Mouse (Mus musculus): ENCODE measurements around the gene Slfn8. TPM values are rescaled to one million over a fixed set of nuclear protein-coding genes. Genes with fewer than 3 reads are reported as not detected.
A peak's percentile ranks its signal among the peaks of the same experiment; 100 is the strongest.
"Not testable (repeated sequence)": the region's sequence is repeated elsewhere in the genome, so short reads cannot be mapped to it uniquely, and the experiment has no call there.

Gene Slfn8
- polyA plus RNA-seq, 1 experiment = not detected

DNA sequence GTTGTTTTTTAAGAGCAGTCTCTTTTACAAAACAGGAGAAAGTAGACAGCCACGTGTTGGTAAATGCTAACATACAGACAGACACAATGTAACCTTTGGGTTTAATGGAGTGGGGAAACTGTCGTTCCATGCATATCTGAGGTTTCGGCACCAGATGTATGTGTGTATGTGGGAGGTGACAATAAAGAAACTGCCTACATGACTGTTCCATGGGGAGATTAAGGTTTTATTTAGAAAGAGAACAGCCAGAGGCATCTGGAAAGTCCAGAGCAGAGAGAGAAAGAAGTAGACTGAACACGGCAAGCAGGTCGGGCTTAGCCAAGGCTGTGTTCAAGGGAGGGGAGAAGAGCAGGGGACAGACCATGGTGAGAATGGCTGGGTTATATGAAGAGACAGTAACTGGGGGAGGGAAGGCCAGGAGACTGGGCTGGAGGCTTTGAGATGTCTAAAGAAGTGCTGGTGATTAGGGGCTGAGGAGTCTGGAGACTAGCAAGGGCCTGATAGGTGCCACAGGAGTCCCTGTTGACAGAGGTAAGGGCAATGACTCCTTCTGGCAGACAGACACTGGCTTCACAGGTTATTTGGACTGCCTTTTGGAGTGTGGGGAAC, 39.9 kb upstream of the Slfn8 start:
- Histone ChIP-seq H3K27ac (ENCODE audit: insufficient read depth, low read depth, low read length) (no peak overlapping the region), H3K4me3 (ENCODE audit: insufficient read depth, low read depth, low read length) (no peak overlapping the region), H3K4me1 (ENCODE audit: control insufficient read depth, insufficient read depth, low read length) (peaks cover 5% of the 10 kb centered on the region)
- TF ChIP-seq POLR2A (IDR thresholded peaks at IDR 0.05; ENCODE audit: insufficient read depth, low read depth, low read length) = no peak
- TF ChIP-seq CTCF (IDR thresholded peaks at IDR 0.05; ENCODE audit: insufficient read depth, low read depth, low read length) = no peak
- WGBS = 53% methylated on average over 5 of the region's 5 CpGs

DNA sequence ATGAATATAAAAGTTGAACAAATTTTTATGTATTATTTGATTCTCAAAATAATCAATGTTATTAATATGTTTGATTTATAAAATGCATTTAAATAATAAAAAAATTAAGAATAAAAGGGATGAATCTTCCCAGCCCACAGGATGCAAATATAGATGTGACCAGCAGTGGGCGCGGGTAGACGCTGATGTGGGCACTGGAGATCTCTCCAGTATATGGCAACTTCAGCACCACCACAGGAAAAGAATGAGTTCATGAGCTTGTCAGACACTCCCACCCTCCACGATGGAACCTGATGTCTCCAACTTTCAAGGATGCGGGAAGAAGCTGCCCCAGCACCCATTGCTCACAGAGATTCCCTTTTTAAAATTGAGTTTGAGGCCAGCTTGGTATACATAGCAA, 37.3 kb upstream of the Slfn8 start:
- WGBS = 5% methylated on average over 5 of the region's 5 CpGs

GRCm38 (mm10) chr11:83045642-83046041, 25.0 kb upstream of the Slfn8 start:
- no peak overlapping the region for H3K4me3 ChIP-seq (ENCODE audit: insufficient read depth, low read depth, low read length)
- TF ChIP-seq CTCF (IDR thresholded peaks at IDR 0.05; ENCODE audit: insufficient read depth, low read depth, low read length) (no peak), POLR2A (IDR thresholded peaks at IDR 0.05; ENCODE audit: insufficient read depth, low read depth, low read length) (no peak)
- no peaks in the 10 kb centered on the region for H3K4me1 ChIP-seq (ENCODE audit: control insufficient read depth, insufficient read depth, low read length)
- WGBS = 87% methylated on average over 3 of the region's 3 CpGs
- H3K27ac ChIP-seq (ENCODE audit: insufficient read depth, low read depth, low read length) = no peak overlapping the region

More for the DNA sequence above, 37.3 kb upstream of the Slfn8 start:
- no peak for TF ChIP-seq CTCF (IDR thresholded peaks at IDR 0.05; ENCODE audit: insufficient read depth, low read depth, low read length)
- TF ChIP-seq POLR2A (IDR thresholded peaks at IDR 0.05; ENCODE audit: insufficient read depth, low read depth, low read length) = no peak
- Histone ChIP-seq H3K4me1 (ENCODE audit: control insufficient read depth, insufficient read depth, low read length) (no peaks in the 10 kb centered on the region; the same call in 1 of the 2 replicates), H3K4me3 (ENCODE audit: insufficient read depth, low read depth, low read length) (no peak overlapping the region), H3K27ac (ENCODE audit: insufficient read depth, low read depth, low read length) (no peak overlapping the region)

DNA sequence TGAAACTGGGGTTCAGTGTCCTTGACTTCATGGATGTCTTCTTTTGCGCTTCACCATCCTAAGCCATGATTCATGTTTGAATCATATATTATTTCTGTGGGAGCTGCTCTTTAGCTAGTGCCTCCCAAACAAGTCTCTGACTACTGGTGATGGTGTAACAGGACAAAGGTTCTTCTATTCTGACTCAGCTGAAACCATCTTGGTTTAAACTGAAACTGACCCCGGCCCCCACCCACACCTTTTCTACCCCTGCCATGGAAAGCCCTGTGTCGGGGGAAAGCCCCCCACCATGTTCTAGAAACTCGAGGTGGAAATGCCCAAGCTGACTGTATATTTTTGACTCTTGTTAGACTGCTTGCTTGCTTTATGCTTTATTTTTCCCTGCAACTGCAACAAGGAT, 23.3 kb upstream of the Slfn8 start:
- TF ChIP-seq POLR2A (IDR thresholded peaks at IDR 0.05; ENCODE audit: insufficient read depth, low read depth, low read length) = no peak
- TF ChIP-seq CTCF (IDR thresholded peaks at IDR 0.05; ENCODE audit: insufficient read depth, low read depth, low read length) = no peak
- Histone ChIP-seq H3K4me3 (ENCODE audit: insufficient read depth, low read depth, low read length) (no peak overlapping the region), H3K4me1 (ENCODE audit: control insufficient read depth, insufficient read depth, low read length) (no peaks in the 10 kb centered on the region), H3K27ac (ENCODE audit: insufficient read depth, low read depth, low read length) (no peak overlapping the region)
- 81% methylated on average over 4 of the region's 4 CpGs for WGBS

- TF ChIP-seq CTCF (IDR thresholded peaks at IDR 0.05; ENCODE audit: insufficient read depth, low read depth, low read length) (no peak), POLR2A (IDR thresholded peaks at IDR 0.05; ENCODE audit: insufficient read depth, low read depth, low read length) (no peak)
- no peak overlapping the region for H3K27ac ChIP-seq (ENCODE audit: insufficient read depth, low read depth, low read length)
- H3K4me1 ChIP-seq (ENCODE audit: control insufficient read depth, insufficient read depth, low read length) = no peaks in the 10 kb centered on the region
- H3K4me3 ChIP-seq (ENCODE audit: insufficient read depth, low read depth, low read length) = no peak overlapping the region
Observed at GRCm38 (mm10) chr11:83041000-83041399, 20.4 kb upstream of the Slfn8 start.

DNA sequence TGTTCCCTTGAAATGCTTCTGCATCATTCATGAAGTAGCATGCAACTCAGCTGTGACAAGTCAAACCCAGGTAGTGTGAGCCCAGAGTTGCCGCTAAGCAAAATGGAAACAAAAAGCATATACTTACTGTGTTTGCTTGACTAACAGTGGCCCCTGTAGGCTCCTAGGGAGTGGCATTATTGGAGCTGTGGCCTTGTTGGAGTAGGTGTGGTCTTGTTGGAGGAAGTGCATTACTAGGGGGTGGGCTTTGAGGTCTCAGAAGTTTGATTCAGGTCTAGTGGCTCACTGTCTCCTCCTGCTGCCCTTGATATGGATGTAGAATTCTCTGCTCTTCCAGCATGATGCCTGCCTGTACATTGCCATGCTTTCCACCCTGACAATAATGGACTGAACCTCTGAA, 19.7 kb upstream of the Slfn8 start:
- H3K4me1 ChIP-seq (ENCODE audit: control insufficient read depth, insufficient read depth, low read length) = no peaks in the 10 kb centered on the region
- H3K4me3 ChIP-seq (ENCODE audit: insufficient read depth, low read depth, low read length) = no peak overlapping the region
- H3K27ac ChIP-seq (ENCODE audit: insufficient read depth, low read depth, low read length) = no peak overlapping the region
- 29% methylated on average over 1 of the region's 1 CpGs for WGBS
- no peak for TF ChIP-seq CTCF (IDR thresholded peaks at IDR 0.05; ENCODE audit: insufficient read depth, low read depth, low read length)
- no peak for TF ChIP-seq POLR2A (IDR thresholded peaks at IDR 0.05; ENCODE audit: insufficient read depth, low read depth, low read length)

DNA sequence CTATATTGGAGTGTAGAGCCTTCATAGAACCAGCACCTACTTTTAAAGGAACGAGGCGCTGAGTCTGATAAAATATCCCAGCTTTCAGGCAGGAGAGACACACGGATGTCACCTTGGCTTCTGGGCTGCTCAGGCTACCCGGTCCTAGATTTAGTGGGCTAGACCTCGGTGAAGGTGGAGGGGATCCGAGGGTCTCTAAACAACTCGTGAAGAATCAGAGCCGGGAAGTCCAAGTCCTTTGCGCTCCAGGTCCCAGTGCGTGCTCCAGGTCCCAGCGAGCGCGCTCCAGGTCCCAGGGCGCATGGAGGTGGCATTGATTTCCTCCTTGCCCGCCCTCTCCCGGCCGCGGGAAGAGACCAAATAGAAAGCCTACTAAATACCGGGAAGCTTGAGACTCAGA, 19.2 kb upstream of the Slfn8 start:
- TF ChIP-seq CTCF (IDR thresholded peaks at IDR 0.05; ENCODE audit: insufficient read depth, low read depth, low read length) = no peak
- Histone ChIP-seq H3K27ac (ENCODE audit: insufficient read depth, low read depth, low read length) (no peak overlapping the region), H3K4me1 (ENCODE audit: control insufficient read depth, insufficient read depth, low read length) (no peaks in the 10 kb centered on the region), H3K4me3 (ENCODE audit: insufficient read depth, low read depth, low read length) (no peak overlapping the region)
- WGBS = 17% methylated on average over 19 of the region's 19 CpGs

DNA sequence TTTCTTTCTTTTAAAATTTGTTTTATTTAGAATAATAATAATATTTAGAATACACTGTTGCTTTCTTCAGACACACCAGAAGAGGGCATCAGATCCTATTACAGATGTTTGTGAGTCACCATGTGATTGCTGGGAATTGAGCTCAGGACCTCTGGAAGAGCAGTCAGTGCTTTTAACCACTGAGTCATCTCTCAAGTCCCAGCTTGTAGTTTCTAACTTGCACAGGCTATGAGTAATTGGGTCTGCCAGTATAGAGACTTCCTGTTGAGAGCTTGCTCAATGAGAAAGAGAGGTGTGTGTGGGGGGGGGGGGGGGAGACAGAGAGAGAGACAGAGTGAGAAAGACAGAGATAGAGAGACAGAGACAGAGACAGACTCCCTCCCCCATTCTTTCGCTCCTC, 18.5 kb upstream of the Slfn8 start:
- TF ChIP-seq POLR2A (IDR thresholded peaks at IDR 0.05; ENCODE audit: insufficient read depth, low read depth, low read length) (no peak), CTCF (IDR thresholded peaks at IDR 0.05; ENCODE audit: insufficient read depth, low read depth, low read length) (no peak)
- whole genome bisulfite sequencing = 88% methylated on average over 1 of the region's 1 CpGs
- H3K4me1 ChIP-seq (ENCODE audit: control insufficient read depth, insufficient read depth, low read length) = no peaks in the 10 kb centered on the region
- H3K4me3 ChIP-seq (ENCODE audit: insufficient read depth, low read depth, low read length) = no peak overlapping the region
- no peak overlapping the region for H3K27ac ChIP-seq (ENCODE audit: insufficient read depth, low read depth, low read length)

DNA sequence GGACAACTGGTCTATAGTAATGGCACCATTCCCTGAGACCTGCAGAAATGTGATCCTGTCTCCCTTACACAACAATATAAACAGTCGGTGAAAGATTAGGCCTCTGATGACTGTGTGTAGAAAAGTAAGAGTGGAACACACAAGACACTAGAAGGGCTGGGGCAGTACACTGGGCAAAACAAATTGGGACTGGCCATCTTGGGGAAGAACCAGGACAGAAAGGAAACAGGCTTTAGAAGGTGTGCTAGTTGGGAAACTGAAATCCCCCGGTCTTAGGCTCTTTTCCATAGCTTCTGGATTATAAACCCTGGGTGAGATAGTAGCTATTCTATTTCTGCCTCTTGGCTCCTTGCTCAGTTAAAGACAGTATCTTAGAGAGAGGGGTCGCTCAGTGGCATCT, 18.1 kb upstream of the Slfn8 start:
- not testable (repeated sequence) for H3K27ac ChIP-seq (ENCODE audit: insufficient read depth, low read depth, low read length); H3K4me1 ChIP-seq (ENCODE audit: control insufficient read depth, insufficient read depth, low read length); H3K4me3 ChIP-seq (ENCODE audit: insufficient read depth, low read depth, low read length)
- 86% methylated on average over 3 of the region's 3 CpGs for WGBS

DNA sequence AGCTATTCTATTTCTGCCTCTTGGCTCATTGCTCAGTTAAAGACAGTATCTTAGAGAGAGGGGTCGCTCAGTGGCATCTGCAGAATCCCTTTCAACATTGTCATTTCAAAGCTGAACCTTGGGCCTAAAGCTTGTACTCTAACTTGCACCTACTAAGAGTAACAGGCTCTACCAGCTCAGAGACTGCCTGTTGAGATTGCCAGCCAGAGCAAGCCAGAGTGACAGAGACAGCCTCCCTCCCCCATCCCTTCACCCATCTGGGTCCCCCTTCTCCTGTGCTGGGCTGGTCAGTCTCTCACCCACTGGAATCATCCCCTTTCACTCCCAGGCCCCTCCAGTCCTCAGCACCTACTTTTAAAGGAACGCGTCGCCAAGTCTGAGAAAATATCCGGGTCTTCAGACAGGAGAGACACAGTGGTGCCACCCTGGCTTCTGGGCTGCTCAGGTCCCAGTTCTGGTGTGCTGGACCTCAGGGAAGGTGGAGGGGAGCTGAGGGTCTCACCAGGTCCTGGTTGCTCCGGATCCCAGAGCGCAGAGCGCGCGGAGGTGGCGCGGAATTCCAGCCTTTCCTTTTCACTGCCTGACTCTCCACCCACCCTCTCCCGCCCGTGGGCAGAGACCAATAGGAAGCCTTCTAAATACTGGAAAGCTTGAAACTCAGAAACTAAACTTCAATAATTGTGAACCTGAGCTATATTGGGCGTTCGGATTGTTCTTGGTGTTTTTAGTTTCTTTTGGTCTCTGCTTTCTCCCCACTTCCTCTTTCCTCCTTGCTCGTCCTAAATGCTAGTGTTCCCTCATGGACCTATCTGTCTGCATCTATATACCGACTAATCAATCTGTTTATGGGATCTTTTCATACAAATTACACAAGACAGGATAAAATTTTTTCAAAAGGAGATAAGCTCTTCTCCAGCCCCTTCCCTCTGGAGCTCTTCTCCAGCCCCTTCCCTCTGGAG, 770 bp downstream of the Slfn8 start:
- peak overlapping the region; percentile 10; the same call in 1 of the 2 replicates for H3K4me3 ChIP-seq (ENCODE audit: insufficient read depth, low read depth, low read length)
- not testable (repeated sequence) for H3K4me1 ChIP-seq (ENCODE audit: control insufficient read depth, insufficient read depth, low read length); H3K27ac ChIP-seq (ENCODE audit: insufficient read depth, low read depth, low read length)
- WGBS = 82% methylated on average over 18 of the region's 18 CpGs

Data from olfactory bulb, adult 2 months (tissue).